11 mouse cellular contexts compared by ENCODE assay signal in the genomic region with DNA sequence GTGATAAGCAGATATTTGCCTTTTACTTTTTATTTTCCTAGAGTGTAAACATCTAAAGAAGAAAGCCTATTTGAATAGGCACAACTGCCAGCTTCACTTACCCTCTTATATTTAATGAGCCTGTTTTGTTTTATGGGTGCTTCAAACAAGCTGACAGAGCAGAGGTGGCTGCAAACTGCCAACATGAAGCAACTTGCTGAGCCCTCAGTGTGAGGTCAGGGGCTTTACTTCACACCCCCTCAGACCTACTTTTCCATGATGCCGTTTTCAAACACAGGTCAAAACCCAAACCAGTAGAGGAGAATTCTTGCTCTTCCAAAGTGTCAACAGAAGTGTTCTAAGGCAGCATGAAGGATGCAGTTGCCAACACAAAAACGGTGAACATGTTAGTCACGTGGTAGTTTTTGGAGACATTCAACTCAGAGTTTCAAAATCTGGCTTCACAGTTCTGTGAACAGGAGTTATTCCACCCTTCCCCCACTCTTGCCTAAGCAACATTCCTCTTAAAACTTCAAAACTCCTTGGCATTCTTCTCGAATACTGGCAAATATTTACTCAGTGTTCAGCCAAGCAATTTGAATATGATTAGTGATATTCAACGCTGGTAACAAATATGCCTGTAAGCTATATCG.
DNase-seq lines count a peak whose midpoint lies in the region; ATAC-seq and TF ChIP-seq lines count a peak whose summit lies in the region.
"Had no signal": no experiment of that assay in that cellular context is flagged by ENCODE, and none has a peak within 500 bp of the region (broad histone marks: within the 10 kb centered on the region; RNA-seq: fewer than 3 reads in every experiment).

No protein-coding gene starts in this region.

- no peaks in the 10 kb centered on the region for H3K4me1 ChIP-seq in forebrain, embryonic 14.5 days (ENCODE audit: control insufficient read depth, insufficient read depth, low read length)
- no peaks in the 10 kb centered on the region for H3K4me1 ChIP-seq in forebrain, embryonic 12.5 days
- H3K4me1 ChIP-seq in lung, adult 2 months (ENCODE audit: control insufficient read depth, insufficient read depth, low read length) = peaks cover 3% of the 10 kb centered on the region; the same call in 1 of the 2 replicates
- H3K4me1 ChIP-seq: intestine, embryonic 15.5 days had no signal

- TF ChIP-seq POLR2A in lung, adult 2 months (IDR thresholded peaks at IDR 0.05; ENCODE audit: borderline replicate concordance, extremely low read depth, low read depth, low read length) = no peak

- no peaks in the 10 kb centered on the region for H3K36me3 ChIP-seq in forebrain, embryonic 14.5 days (ENCODE audit: control insufficient read depth, insufficient read depth, low read length)
- H3K36me3 ChIP-seq in forebrain, embryonic 12.5 days (replicated peaks) = no peaks in the 10 kb centered on the region
- H3K36me3 ChIP-seq: intestine, embryonic 15.5 days had no signal

- ATAC-seq in forebrain, embryonic 14.5 days = no peak
- no peak for ATAC-seq in forebrain, embryonic 12.5 days (ENCODE audit: low FRiP score)
- no peak for ATAC-seq in erythroblast, adult 5-6 weeks (replicated peaks; ENCODE audit: low FRiP score, poor library complexity, severe bottlenecking)
- ATAC-seq: intestine, embryonic 15.5 days had no signal

- no peak overlapping the region for H3K27ac ChIP-seq in forebrain, embryonic 14.5 days (ENCODE audit: low read depth, low read length)
- no peak overlapping the region for H3K27ac ChIP-seq in forebrain, embryonic 12.5 days
- H3K27ac ChIP-seq: intestine, embryonic 15.5 days had no signal

- 70% methylated on average over 6 of the region's 6 CpGs for WGBS in forebrain, embryonic 14.5 days
- WGBS in forebrain, embryonic 12.5 days = 72% methylated on average over 6 of the region's 6 CpGs
- 42% methylated on average over 6 of the region's 6 CpGs for WGBS in lung, adult 2 months

- H3K9ac ChIP-seq in forebrain, embryonic 14.5 days (ENCODE audit: low read length) = no peak overlapping the region
- H3K9ac ChIP-seq in forebrain, embryonic 12.5 days = no peak overlapping the region
- H3K9ac ChIP-seq: intestine, embryonic 15.5 days had no signal

- H3K4me3 ChIP-seq in forebrain, embryonic 14.5 days (ENCODE audit: low read depth, low read length) = no peak overlapping the region
- no peak overlapping the region for H3K4me3 ChIP-seq in forebrain, embryonic 12.5 days (replicated peaks)
- no peak overlapping the region for H3K4me3 ChIP-seq in lung, adult 2 months (replicated peaks; ENCODE audit: extremely low read depth, low read depth, low read length)
- H3K4me3 ChIP-seq: intestine, embryonic 15.5 days had no signal

- peak; percentile 1 for DNase-seq in forebrain, embryonic 14.5 days (ENCODE audit: low spot score)
- peak; percentile 75 for DNase-seq in NIH3T3 (ENCODE audit: low read depth)
- DNase-seq in kidney, adult 11 months = peak; percentile 51
- DNase-seq in lung, adult 2 months = peak; percentile 35
- DNase-seq in urinary bladder, postnatal 10 days (ENCODE audit: low spot score) = no peak
- no peak for DNase-seq in testis, postnatal 14 days (ENCODE audit: low spot score)
- DNase-seq: gastrocnemius, postnatal 25 days; thymus, postnatal 4 days had no signal

- no peaks in the 10 kb centered on the region for H3K9me3 ChIP-seq in forebrain, embryonic 14.5 days (replicated peaks; ENCODE audit: control insufficient read depth, low read length)
- no peaks in the 10 kb centered on the region for H3K9me3 ChIP-seq in forebrain, embryonic 12.5 days
- H3K9me3 ChIP-seq: intestine, embryonic 15.5 days had no signal

- H3K4me2 ChIP-seq in forebrain, embryonic 14.5 days (ENCODE audit: low read length) = no peak overlapping the region
- H3K4me2 ChIP-seq in forebrain, embryonic 12.5 days = no peak overlapping the region
- H3K4me2 ChIP-seq: intestine, embryonic 15.5 days had no signal

- H3K27me3 ChIP-seq in forebrain, embryonic 14.5 days (replicated peaks; ENCODE audit: control insufficient read depth, insufficient read depth, low read length) = no peaks in the 10 kb centered on the region
- no peaks in the 10 kb centered on the region for H3K27me3 ChIP-seq in forebrain, embryonic 12.5 days
- H3K27me3 ChIP-seq: intestine, embryonic 15.5 days had no signal

- TF ChIP-seq CTCF in lung, adult 2 months (IDR thresholded peaks at IDR 0.05; ENCODE audit: insufficient read depth, low read length) = no peak

Comparison
In these comparisons a context has a peak if more than half of its experiments do, and no peak if none do; other contexts are left out.
1. DNase-seq: peak in forebrain, embryonic 14.5 days (single experiment), NIH3T3 (single experiment), kidney, adult 11 months (single experiment) and lung, adult 2 months (single experiment); none in urinary bladder, postnatal 10 days (single experiment) and testis, postnatal 14 days (single experiment).